Mouse (Mus musculus): ENCODE data around the gene Rnf227. TPM values are rescaled to one million over a fixed set of nuclear protein-coding genes. Genes with fewer than 3 reads are reported as not detected.

Gene Rnf227
- polyA plus RNA-seq, 1 experiment, result 2.1 TPM

DNA sequence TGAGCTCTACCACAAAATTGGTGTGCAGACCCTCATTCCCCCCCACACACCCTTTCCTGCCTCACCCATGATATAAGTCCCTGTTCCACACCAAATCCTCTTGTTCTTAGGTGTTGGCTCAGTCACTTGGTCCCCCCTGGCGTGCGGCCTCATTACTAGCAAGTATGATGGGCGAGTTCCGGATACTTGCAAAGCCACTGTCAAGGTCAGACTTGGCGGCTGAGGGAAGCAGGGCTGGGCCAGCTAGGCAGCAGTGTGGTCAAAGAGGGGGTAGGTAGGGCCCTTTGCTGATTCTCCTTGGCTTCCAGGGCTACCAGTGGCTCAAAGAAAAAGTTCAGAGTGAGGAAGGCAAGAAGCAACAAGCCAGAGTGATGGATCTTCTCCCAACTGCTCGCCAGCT is 9.1 kb upstream of the Rnf227 start:
- DNase-seq, result no peak
- TF ChIP-seq CTCF (conservative IDR thresholded peaks at IDR 0.05; ENCODE audit: insufficient read depth, insufficient read length, low read depth, low read length), result no peak
- no peak for TF ChIP-seq POLR2A (IDR thresholded peaks at IDR 0.05; ENCODE audit: low read depth, low read length)
- Histone ChIP-seq H3K4me3 (ENCODE audit: insufficient read depth, low read depth, low read length) (no peak overlapping the region), H3K4me1 (ENCODE audit: control insufficient read depth, insufficient read depth, low read length) (peaks cover 7% of the 10 kb centered on the region; the same call in 1 of the 2 replicates), H3K27ac (ENCODE audit: insufficient read depth, low read depth, low read length) (no peak overlapping the region), H3K27me3 (replicated peaks; ENCODE audit: control insufficient read depth, insufficient read depth, low read length) (no peaks in the 10 kb centered on the region), H3K36me3 (ENCODE audit: control insufficient read depth, insufficient read depth, low read length) (no peaks in the 10 kb centered on the region)
- WGBS, result 87% methylated on average over 6 of the region's 6 CpGs

GRCm38 (mm10) chr11:69331929-69332405 is 8.3 kb upstream of the Rnf227 start:
- no peaks in the 10 kb centered on the region for H3K27me3 ChIP-seq (replicated peaks; ENCODE audit: control insufficient read depth, insufficient read depth, low read length)
- peak overlapping the region; percentile 86 for H3K4me3 ChIP-seq (ENCODE audit: insufficient read depth, low read depth, low read length)
- 1% methylated on average over 24 of the region's 24 CpGs for WGBS
- peak overlapping the region; percentile 32; the same call in 1 of the 2 replicates for H3K27ac ChIP-seq (ENCODE audit: insufficient read depth, low read depth, low read length)
- peak; percentile 72 for DNase-seq
- peaks cover 7% of the 10 kb centered on the region; the same call in 1 of the 2 replicates for H3K4me1 ChIP-seq (ENCODE audit: control insufficient read depth, insufficient read depth, low read length)
- TF ChIP-seq CTCF (conservative IDR thresholded peaks at IDR 0.05; ENCODE audit: insufficient read depth, insufficient read length, low read depth, low read length), result no peak
- peak; percentile 52 for TF ChIP-seq POLR2A (IDR thresholded peaks at IDR 0.05; ENCODE audit: low read depth, low read length)
- no peaks in the 10 kb centered on the region for H3K36me3 ChIP-seq (ENCODE audit: control insufficient read depth, insufficient read depth, low read length)

DNA sequence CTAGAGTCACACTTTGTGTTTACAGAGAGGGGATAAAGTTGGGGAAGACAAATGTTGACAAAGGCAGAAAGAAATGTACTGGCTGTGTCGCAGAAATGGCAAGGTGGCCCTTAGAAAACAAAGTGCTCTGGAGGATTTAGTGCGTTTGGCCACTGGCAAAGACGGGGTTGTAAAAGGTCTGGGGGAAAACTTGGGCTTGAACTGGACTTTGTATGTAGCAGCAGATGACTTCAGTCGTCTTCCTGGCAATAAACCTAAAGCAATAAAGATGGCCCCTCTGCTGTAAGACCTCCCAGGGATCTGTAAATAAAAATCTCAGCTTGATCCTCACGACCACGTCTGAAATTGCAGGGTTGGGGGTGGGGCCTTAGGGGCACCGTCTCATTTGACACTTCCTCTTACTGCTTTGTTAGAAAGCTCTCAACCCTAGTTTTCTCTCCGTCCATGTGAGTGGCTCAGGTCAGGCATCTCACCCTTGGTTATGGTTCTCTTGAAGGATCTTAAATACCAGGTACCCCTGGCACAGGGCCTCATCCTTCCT is 7.5 kb upstream of the Rnf227 start:
- Histone ChIP-seq H3K27ac (ENCODE audit: insufficient read depth, low read depth, low read length) (no peak overlapping the region), H3K36me3 (ENCODE audit: control insufficient read depth, insufficient read depth, low read length) (no peaks in the 10 kb centered on the region), H3K4me3 (ENCODE audit: insufficient read depth, low read depth, low read length) (no peak overlapping the region), H3K4me1 (ENCODE audit: control insufficient read depth, insufficient read depth, low read length) (peaks cover 7% of the 10 kb centered on the region; the same call in 1 of the 2 replicates), H3K27me3 (replicated peaks; ENCODE audit: control insufficient read depth, insufficient read depth, low read length) (no peaks in the 10 kb centered on the region)
- WGBS, result 51% methylated on average over 8 of the region's 8 CpGs
- no peak for TF ChIP-seq POLR2A (IDR thresholded peaks at IDR 0.05; ENCODE audit: low read depth, low read length)
- TF ChIP-seq CTCF (conservative IDR thresholded peaks at IDR 0.05; ENCODE audit: insufficient read depth, insufficient read length, low read depth, low read length), result no peak
- no peak for DNase-seq

- no peak for DNase-seq
These were observed 6.3 kb upstream of the Rnf227 start for GRCm38 (mm10) chr11:69333922-69334321.

GRCm38 (mm10) chr11:69334796-69335195 is 5.5 kb upstream of the Rnf227 start:
- no peak for DNase-seq
- TF ChIP-seq POLR2A (IDR thresholded peaks at IDR 0.05; ENCODE audit: low read depth, low read length) (no peak), CTCF (conservative IDR thresholded peaks at IDR 0.05; ENCODE audit: insufficient read depth, insufficient read length, low read depth, low read length) (no peak)
- Histone ChIP-seq H3K4me1 (ENCODE audit: control insufficient read depth, insufficient read depth, low read length) (peaks cover 7% of the 10 kb centered on the region; the same call in 1 of the 2 replicates), H3K36me3 (ENCODE audit: control insufficient read depth, insufficient read depth, low read length) (no peaks in the 10 kb centered on the region), H3K27me3 (replicated peaks; ENCODE audit: control insufficient read depth, insufficient read depth, low read length) (no peaks in the 10 kb centered on the region), H3K27ac (ENCODE audit: insufficient read depth, low read depth, low read length) (no peak overlapping the region), H3K4me3 (ENCODE audit: insufficient read depth, low read depth, low read length) (no peak overlapping the region)
- WGBS, result 73% methylated on average over 4 of the region's 4 CpGs

More at GRCm38 (mm10) chr11:69333922-69334321, 6.3 kb upstream of the Rnf227 start:
- WGBS, result 45% methylated on average over 3 of the region's 3 CpGs
- TF ChIP-seq CTCF (conservative IDR thresholded peaks at IDR 0.05; ENCODE audit: insufficient read depth, insufficient read length, low read depth, low read length) (peak; percentile 29; the same call in 1 of the 2 replicates), POLR2A (IDR thresholded peaks at IDR 0.05; ENCODE audit: low read depth, low read length) (no peak)
- no peaks in the 10 kb centered on the region for H3K36me3 ChIP-seq (ENCODE audit: control insufficient read depth, insufficient read depth, low read length)
- H3K27ac ChIP-seq (ENCODE audit: insufficient read depth, low read depth, low read length), result no peak overlapping the region
- peaks cover 7% of the 10 kb centered on the region; the same call in 1 of the 2 replicates for H3K4me1 ChIP-seq (ENCODE audit: control insufficient read depth, insufficient read depth, low read length)
- no peak overlapping the region for H3K4me3 ChIP-seq (ENCODE audit: insufficient read depth, low read depth, low read length)
- H3K27me3 ChIP-seq (replicated peaks; ENCODE audit: control insufficient read depth, insufficient read depth, low read length), result no peaks in the 10 kb centered on the region

GRCm38 (mm10) chr11:69346441-69346840 is 6.2 kb downstream of the Rnf227 start:
- H3K4me1 ChIP-seq (ENCODE audit: control insufficient read depth, insufficient read depth, low read length), result no peaks in the 10 kb centered on the region
- no peak overlapping the region for H3K4me3 ChIP-seq (ENCODE audit: insufficient read depth, low read depth, low read length)
- TF ChIP-seq POLR2A (IDR thresholded peaks at IDR 0.05; ENCODE audit: low read depth, low read length) (no peak), CTCF (conservative IDR thresholded peaks at IDR 0.05; ENCODE audit: insufficient read depth, insufficient read length, low read depth, low read length) (no peak)
- WGBS, result 90% methylated on average over 25 of the region's 26 CpGs
- no peak overlapping the region for H3K27ac ChIP-seq (ENCODE audit: insufficient read depth, low read depth, low read length)
- peaks cover 4% of the 10 kb centered on the region for H3K36me3 ChIP-seq (ENCODE audit: control insufficient read depth, insufficient read depth, low read length)
- DNase-seq, result no peak
- H3K27me3 ChIP-seq (replicated peaks; ENCODE audit: control insufficient read depth, insufficient read depth, low read length), result no peaks in the 10 kb centered on the region

DNA sequence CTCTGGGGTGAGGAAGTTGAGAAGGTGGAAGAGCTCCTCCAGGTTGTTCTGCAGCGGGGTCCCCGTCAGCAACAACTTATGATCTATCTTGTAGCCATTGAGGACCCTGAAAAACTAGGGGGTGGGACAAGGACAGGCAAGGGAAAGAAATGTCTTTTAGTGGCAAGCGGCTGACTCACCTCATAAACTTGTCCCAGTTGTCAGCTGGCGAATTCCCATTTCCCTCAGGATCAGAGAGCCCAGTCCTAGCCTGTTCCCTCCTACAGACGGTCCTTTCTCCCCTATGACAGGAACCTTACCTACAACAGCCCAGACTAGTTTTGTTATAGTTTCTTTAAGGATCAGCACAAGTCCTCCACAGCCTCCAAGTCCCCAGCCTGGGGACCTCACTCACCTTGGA is 16.3 kb downstream of the Rnf227 start:
- no peak for DNase-seq
- WGBS, result 88% methylated on average over 5 of the region's 5 CpGs
- Histone ChIP-seq H3K27ac (ENCODE audit: insufficient read depth, low read depth, low read length) (no peak overlapping the region), H3K4me1 (ENCODE audit: control insufficient read depth, insufficient read depth, low read length) (no peaks in the 10 kb centered on the region; the same call in 1 of the 2 replicates), H3K27me3 (replicated peaks; ENCODE audit: control insufficient read depth, insufficient read depth, low read length) (no peaks in the 10 kb centered on the region), H3K4me3 (ENCODE audit: insufficient read depth, low read depth, low read length) (no peak overlapping the region), H3K36me3 (ENCODE audit: control insufficient read depth, insufficient read depth, low read length) (peaks cover 15% of the 10 kb centered on the region)
- no peak for TF ChIP-seq CTCF (conservative IDR thresholded peaks at IDR 0.05; ENCODE audit: insufficient read depth, insufficient read length, low read depth, low read length)
- no peak for TF ChIP-seq POLR2A (IDR thresholded peaks at IDR 0.05; ENCODE audit: low read depth, low read length)
